Mouse (Mus musculus) B cell, adult 2 months (primary cell): ENCODE results near the gene Ern1.

Experiments used
- DNase-seq, 2 experiments: peaks; one replicate each; pipeline ENCODE4 v3.0.0; 2022

Gene Ern1

GRCm38 (mm10) chr11:106487733-106488115, at the start of gene Ern1:
Gene Ern1, minus strand, starts transcription at chr11:106487852.
- DNase-seq = peak; percentile 99

GRCm38 (mm10) chr11:106536253-106536912, 48.7 kb upstream of the Ern1 start:
- DNase-seq = no peak

- DNase-seq = peak in 1 of 2 experiments; percentile 10
These were observed 48.1 kb upstream of the Ern1 start for GRCm38 (mm10) chr11:106535660-106536252.

GRCm38 (mm10) chr11:106532248-106532790, 44.7 kb upstream of the Ern1 start:
- DNase-seq = no peak

GRCm38 (mm10) chr11:106529786-106530185, 42.1 kb upstream of the Ern1 start:
- DNase-seq = no peak

GRCm38 (mm10) chr11:106529113-106529512, 41.5 kb upstream of the Ern1 start:
- no peak for DNase-seq

- DNase-seq = no peak
These were observed 40.3 kb upstream of the Ern1 start for GRCm38 (mm10) chr11:106527926-106528325.

- DNase-seq = no peak
These were observed 39.6 kb upstream of the Ern1 start for GRCm38 (mm10) chr11:106527147-106527821.

- DNase-seq = no peak
These were observed 34.9 kb upstream of the Ern1 start for GRCm38 (mm10) chr11:106522538-106522937.

- no peak for DNase-seq
These were observed 34.0 kb upstream of the Ern1 start for GRCm38 (mm10) chr11:106521612-106522011.

- DNase-seq = no peak
These were observed 32.8 kb upstream of the Ern1 start for GRCm38 (mm10) chr11:106520404-106520803.

- no peak for DNase-seq
These were observed 31.9 kb upstream of the Ern1 start for GRCm38 (mm10) chr11:106519519-106519918.

GRCm38 (mm10) chr11:106518391-106518790, 30.7 kb upstream of the Ern1 start:
- no peak for DNase-seq

GRCm38 (mm10) chr11:106515079-106515745, 27.6 kb upstream of the Ern1 start:
- DNase-seq = no peak

- DNase-seq = no peak
These were observed 26.8 kb upstream of the Ern1 start for GRCm38 (mm10) chr11:106514446-106514845.

GRCm38 (mm10) chr11:106513166-106513565, 25.5 kb upstream of the Ern1 start:
- peak; percentile 71 to 74 for DNase-seq

GRCm38 (mm10) chr11:106512006-106512390, 24.3 kb upstream of the Ern1 start:
- no peak for DNase-seq

- DNase-seq = no peak
These were observed 23.8 kb upstream of the Ern1 start for GRCm38 (mm10) chr11:106511236-106512005.

- DNase-seq = no peak
These were observed 20.0 kb upstream of the Ern1 start for GRCm38 (mm10) chr11:106507638-106508037.

- DNase-seq = peak in 1 of 2 experiments; percentile 19
These were observed 18.6 kb upstream of the Ern1 start for GRCm38 (mm10) chr11:106506211-106506610.

- DNase-seq = no peak
These were observed 16.5 kb upstream of the Ern1 start for GRCm38 (mm10) chr11:106504129-106504528.

- no peak for DNase-seq
These were observed 15.7 kb upstream of the Ern1 start for GRCm38 (mm10) chr11:106503425-106503717.
